Mouse (Mus musculus) urinary bladder, postnatal 14 days (tissue): ENCODE results near the gene Rybp.

Source experiments
- DNase-seq: peaks from one replicate; pipeline ENCODE4 v3.0.0; 2021; ENCODE audit warnings: low spot score

Gene Rybp

DNA sequence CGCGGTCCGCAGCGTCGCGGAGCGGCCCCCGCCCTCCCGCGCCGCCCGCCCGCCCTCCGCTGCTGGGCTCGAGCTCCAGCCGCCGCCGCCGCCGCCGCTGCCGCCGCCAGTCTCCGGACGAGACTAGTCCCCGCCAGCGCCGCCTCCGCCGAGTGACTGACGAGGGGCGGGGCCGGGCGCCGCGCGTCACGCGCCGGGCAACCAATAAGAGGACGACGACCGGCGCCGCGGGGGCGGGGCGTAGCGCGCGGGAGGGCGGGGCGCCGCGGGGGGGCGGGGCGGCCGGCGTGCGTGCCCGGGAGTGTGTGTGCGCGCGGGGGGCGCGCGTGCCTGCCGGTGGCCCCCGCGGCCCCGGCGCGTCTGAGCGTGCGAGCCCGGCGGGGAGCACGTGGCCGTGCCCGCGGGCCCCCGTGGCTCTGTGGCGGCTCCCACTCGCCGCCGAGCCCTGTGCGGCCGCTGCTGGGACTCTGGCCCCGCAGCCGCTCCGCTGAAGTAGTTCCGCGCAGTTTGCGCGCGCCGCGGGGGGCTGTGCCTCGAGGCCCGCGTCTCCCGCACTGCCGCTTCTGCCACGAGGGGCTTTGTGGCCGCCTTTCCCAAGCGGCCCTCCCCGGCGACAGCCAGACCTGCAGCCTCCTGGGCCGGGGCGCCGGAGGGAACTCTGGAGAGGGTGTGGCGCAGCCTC lies at the start of gene Rybp:
Gene Rybp (minus strand): TSS at position 152 of the 682 bp plus-strand sequence.
- DNase-seq, result peak; percentile 95

DNA sequence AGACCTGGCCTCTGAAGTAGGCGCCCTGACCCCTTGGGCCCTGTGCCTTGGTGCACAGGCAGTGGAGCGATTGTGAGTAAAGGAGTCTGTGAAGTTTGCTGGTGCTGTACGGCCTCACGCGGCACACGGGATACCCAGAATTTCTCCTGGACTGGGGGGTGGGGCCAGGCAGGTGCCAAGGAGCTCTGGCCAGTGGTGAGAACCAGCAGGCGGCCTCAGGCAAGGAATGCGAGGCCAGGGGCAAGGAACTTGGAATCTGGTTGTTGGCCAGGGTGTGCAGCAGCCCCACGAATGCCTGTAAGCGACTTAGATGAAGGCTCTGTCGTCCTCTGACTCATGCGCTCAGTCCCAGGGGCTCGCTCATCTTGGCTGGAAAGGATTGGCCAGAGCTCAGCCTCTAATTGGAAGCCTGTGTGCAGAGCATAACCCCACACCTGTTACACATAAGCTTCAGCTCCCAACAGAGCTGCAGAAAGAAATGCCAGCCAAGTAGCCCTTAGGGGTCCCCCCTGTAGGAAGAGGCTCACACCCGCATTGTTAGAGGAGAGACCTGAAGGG lies 49.4 kb upstream of the Rybp start:
- peak; percentile 16 for DNase-seq

DNA sequence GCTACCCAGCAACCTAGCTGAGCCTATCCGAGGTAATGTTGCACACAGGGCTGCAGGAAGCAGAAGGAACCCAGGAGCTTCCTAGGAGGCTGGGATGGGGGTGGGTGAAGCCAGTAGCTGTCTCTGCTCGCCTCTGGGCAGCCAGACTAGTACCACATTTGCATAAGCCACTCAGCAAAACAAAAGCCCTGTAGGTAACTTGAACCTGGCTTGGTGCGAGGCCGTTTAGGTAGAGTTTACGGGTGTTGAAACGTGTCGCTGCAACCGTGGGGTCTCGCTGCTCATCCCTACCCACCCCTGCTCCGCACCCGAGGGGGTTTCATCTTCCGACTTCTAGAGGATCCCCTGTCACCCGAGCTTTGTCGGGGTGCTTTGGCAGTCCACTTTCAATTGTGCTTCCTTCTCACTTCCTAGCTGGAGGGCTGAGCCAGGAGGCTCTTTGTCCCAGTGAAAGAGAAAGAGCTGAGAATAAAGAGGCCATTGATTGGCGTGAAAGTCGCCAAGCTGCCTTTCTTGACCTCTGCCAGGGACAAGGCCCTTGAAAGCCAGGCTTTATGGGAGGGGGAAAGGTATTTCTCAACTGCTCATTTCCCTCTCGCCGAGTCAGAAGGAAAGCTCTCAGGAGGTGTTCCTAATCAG lies 48.3 kb upstream of the Rybp start:
- DNase-seq, result no peak

DNA sequence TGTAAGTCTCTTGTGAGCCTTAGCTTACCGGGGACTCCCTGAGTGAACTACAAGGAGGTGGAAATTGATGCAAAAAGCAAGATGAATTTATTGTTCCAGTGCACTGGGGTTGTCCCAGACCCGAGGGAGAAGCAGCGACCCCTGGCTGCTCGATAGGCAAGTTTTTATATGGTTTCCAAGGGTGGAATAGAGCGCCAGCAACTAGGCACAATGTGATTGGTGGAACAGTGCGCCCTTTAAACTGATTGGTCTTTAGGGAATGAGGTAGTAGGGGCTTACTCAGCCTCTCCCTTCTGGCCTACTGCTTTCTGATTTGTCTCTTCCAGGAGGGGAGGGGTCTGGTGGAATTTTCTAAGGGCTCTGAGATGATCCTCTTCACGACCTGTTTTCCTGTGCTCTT lies 46.5 kb upstream of the Rybp start:
- no peak for DNase-seq

DNA sequence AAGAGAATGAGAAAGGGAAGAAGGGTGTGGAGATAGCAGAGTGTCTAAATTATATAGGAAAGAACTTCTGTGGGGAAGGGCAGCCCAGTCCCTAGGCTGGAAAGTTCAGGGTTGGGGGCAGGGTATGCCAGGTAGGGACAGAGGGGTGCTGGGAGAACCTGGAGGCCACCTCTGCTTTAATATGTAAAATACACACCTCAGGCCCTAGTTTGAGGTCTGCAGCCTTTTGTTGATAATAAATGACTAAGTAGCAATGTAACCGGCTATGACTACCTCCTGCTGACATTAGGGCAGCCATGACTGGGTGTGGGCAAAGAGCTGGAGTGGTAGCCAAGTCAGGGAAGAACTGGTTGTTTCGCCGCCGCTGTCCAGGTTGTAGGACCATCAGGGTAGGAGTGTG lies 45.2 kb upstream of the Rybp start:
- no peak for DNase-seq

DNA sequence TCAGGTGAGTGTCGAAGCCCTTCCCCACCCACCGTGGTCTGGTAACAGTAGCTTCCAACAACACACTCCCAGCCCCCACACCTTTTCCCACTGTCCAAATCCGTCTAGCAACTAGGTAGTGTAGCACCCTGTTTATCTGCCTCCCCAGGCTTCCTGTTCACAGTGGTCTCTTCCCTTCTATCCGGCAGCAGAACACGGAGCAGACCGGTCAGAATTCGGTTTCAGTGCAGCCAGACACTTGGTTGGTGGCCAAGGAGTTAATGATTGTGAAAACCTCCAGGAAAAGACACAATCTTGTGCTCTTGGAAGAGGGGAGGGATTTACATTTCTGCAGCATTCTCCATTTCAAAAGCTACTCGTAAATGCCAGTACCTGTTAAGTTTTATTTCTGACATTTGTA lies 44.3 kb upstream of the Rybp start:
- DNase-seq, result no peak

DNA sequence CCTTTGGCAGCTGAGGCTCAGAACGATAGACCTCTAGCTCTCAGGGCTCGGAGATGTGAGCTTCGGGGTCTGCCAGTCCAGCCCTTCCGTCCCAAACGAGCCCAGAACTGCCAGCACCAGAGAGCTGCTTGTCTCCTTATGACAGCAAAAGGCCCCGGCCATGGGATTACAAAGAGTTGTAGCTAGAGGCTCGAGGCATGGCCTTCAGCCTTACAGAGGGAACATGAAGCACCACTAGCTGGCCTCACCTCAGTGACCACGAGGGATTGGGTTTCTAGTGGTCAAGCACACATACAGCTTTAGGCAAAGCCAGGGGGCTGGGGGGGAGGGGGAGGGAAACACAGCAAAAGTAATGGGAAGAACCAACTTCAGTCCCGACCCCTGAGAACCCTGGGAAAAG lies 43.8 kb upstream of the Rybp start:
- no peak for DNase-seq

DNA sequence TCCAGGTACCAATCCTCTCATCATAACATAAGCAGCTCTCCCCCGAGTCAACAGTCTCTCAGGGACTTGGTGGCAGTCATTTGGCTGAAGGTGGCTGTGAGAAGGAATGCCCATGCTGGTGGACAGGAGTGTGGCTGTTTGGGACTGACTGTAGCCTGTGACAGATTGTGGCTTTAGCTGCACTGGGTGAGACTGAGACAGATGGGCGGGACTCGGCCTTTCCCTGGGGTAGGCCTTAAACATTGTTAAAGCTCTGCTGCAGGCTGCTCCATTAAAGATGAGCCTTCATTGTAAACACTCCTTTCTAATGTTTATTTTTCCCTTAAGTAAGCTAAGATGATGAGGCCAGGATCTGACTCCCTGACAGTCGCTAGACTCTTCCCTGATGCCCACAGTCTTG lies 42.3 kb upstream of the Rybp start:
- no peak for DNase-seq

DNA sequence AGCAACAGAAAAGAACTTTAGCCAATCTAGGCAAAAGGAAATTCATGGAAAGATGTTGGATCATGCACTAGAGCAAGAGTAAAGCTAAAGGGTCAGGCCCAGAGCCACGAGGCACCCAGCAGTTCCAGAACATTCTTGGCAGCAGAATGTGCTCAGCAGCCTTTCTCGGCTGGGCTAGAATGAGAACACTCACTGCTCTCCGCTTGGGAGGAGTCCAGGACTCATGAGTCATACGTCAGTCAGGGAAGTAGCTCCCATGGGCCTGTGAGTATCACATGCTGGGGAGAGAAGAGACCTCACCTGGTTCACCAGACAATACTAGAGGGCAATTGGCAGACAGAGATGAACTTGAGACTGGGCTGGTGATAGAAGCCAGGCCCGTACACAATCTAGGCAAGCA lies 39.8 kb upstream of the Rybp start:
- DNase-seq, result peak; percentile 93

DNA sequence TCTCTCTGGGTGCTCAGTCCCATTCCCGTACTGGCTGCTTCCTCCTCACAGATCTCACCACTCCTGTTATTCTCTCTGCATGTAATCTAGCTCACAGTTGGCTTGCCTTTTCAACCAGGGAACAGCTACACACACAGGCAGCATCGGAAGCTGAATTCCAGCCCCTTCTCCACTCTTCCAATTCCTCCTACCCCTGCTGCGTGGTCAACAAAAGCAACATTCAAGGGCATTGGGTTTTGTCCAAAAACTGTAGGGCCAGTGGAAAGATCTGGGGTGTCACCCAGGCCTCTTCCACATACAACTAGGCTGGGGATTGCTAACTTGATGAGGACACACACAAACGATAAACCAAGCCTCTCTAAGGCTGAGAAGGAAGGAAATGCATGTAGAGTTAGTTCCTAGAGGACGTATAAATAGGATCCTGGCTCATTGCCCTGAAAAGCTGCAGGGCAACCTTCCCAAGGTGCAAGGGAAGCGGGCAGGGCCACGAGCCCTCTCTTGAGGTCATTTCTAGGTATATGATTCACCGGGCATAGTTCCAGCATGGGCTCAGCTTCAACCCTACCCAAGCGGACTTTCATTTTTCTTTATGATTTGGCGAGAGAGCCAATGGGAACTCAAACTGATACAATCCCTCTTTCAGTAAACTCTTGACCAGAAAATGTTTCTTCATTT lies 36.6 kb upstream of the Rybp start:
- peak; percentile 52 for DNase-seq

DNA sequence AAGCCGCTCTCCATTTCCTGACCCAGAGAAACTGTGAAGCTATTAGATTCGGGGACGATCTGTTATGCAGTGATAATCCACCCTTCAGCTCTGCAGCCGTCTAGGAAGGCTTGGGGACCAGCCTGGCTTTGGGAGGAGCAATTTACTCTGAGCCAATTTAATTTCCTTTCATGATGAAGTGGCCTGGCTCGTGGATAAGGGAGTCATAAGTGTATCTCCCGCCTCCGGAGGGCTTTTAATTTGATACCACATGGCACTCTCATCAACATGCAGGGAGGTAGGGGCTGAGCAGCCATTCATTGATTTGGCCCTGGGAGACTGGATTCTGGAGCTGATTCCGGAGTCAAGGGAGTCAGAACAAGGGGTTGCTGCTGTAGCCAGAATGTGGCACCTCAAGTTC lies 35.3 kb upstream of the Rybp start:
- no peak for DNase-seq

DNA sequence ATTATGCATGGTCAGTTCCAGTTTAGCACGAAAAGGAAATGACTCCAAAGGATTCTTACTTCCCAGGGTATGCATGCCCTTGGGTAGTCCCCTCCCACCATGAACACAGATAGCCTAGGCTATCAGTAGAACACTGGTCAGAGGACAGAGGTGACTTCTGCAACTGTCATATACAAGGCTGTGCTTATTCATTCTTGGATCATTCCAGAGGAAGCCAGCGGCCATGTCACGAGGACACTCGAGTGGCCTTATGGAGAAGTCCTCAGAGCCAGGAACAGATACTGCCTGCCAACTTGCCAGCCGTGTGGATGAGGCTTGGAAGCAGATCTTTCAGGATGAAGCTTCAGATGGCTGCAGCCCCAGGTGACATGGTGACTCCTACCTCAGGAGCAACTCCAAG lies 34.9 kb upstream of the Rybp start:
- no peak for DNase-seq

DNA sequence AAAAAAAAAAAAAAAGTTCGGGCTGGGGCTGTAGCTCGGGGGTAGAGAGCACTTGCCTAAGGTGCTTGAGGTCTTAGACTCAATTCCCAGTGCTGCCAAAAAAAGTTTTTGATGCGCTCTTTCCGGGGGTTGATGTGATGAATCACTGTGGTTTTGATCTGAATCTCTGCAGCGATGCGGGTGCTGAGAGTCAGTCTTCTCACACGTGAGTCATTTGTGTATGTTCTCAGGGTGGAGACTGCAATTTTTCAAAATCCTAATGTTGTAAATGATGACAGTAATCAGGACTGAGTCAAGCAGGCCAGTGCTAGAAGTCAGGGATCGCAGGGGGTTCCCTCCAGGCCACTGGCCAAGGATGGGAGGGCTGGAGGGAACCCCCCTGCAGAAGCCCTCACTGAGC lies 26.9 kb upstream of the Rybp start:
- DNase-seq, result peak; percentile 27

DNA sequence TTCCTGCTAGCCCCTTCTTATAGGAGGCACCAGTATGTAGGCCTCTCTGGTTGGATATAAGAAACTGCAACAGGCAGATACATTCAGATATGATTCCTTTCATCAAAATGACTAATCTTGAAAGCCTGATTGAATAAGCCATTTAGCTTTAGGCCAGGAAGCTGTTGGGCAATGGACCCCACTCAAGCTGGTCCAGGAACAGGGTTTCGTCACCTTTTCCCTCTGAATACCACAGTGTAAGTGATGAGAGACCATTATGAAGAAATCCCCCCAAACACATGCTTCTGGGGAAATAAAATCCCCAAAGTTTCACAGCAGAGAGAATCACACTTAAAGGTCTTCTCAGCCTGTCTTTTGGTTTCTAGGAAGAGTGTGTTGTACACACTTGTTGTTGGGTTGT lies 23.9 kb upstream of the Rybp start:
- DNase-seq, result no peak

DNA sequence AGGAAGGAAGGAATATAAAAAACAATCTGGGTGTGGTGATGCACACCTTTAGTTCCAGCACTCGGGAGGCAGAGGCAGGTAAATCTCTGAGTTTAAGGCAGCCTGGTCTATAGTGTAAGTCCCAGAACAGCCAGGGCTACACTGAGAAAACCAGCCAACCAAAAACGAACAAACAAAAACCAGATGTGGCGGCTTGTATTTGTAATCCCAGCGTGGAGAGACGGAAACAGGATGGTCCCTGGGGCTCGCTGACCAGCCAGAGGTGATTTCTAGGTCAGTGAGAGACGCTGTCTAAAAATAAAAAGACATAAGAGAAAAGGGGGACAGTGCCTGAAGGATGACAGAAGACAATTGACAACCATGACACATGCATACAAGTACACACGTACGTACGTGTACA lies 17.5 kb upstream of the Rybp start:
- no peak for DNase-seq

DNA sequence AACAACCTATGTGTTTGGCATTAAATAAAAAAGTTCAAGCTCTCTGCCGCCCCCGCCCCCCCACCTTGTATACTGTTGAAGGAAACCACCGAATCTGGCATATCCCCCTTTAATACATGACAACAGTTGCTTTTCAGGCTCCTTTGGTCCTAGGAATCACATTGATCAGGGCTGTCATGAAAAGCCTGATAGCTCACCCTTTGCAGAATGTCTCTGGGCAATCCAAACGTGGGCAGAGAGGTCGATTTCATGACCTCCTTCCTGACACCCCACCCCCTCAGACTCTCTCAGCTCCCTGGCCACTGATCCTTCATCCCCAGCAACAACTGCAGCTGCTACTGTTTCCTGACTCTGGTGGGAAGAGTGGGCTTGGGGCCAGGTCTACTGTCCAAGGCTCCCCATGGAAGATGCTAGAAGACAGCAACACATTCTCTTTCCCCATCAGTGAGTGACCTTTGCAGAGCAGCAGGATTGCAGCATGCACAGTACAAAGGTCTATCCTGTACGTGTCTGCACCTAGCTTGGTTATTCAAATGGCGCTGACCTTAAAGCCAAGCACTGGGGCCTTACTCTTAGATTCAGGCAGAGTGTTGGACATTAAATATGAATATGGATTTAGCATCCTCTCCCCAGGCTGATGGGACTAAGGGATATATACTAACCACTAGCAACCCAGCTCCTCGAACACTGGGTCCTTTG lies 14.3 kb upstream of the Rybp start:
- no peak for DNase-seq

DNA sequence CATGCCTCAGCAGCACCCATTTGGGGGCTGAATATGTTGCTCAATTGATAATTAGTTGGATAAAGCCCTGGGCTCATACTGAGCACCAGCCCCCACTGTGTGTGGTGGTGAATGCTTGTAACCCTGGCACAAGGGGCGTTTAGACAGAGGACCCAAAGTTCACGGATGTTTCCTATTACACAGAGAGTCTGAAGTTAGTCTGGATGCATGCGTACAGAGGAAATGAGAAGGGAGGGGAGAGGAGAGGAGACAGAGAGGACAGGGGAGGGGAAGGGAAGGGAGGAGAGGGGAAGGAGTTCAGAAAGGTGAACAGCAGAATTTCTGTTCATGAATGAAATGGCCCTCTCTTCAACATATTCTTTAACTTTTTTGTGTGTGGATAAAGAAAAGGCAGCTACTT lies 13.5 kb upstream of the Rybp start:
- no peak for DNase-seq

DNA sequence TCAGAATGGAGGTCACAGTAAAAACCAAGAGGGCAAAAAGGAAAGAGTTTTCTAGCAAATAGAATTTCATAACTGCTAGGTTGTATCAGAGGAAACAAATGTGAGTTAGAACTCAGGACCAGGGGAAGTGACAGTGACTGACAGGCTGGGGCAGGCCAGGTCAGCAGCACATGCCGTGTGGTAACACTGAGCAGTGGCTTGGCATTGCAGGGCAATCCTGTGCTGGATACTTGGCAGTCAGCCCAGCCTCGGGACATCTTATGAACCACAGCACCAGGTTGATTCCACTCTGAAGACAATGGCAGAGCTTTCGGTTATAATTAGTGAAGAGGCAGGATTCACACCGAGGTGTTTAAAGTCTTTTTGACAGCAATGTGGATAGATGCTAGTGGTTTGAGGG lies 11.7 kb upstream of the Rybp start:
- peak; percentile 12 for DNase-seq

DNA sequence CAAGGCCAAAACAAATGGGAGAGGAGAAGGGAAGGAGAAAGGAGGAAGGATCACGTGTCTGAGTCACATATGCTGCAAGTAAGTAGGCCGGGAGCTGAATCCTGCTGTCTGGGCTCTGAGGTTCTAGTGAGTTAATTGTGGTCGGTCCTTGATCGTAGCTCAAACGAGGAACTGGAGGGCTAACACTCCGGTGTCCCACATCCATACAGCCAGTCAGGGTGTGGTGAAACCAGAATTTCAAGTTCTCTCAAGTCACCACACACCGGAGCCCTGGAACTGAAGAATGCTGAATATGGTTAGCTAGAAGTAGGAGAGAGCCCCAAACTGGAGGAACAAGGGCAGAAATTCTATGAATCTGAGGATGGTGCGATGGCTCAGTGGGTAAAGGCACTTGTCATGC lies 10.3 kb upstream of the Rybp start:
- peak; percentile 47 for DNase-seq

DNA sequence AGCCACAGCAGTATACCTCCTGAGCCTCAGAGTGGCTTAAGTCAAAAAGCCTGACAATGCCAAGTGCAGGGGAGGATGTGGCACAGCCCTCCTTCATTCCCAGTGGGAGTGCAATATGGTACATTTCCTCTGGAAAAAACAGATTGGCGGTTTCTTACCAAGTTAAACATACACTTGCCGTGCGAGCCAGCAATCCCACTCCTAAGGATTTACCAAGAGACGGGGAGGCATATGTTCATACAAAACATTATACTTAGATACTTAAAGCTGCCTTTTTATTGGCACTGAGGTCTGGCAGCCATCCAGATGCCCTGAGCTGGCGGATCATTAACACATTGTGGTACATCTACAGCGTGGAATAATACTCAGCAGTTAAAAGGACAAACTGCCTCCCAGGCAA lies 5.1 kb upstream of the Rybp start:
- no peak for DNase-seq

DNA sequence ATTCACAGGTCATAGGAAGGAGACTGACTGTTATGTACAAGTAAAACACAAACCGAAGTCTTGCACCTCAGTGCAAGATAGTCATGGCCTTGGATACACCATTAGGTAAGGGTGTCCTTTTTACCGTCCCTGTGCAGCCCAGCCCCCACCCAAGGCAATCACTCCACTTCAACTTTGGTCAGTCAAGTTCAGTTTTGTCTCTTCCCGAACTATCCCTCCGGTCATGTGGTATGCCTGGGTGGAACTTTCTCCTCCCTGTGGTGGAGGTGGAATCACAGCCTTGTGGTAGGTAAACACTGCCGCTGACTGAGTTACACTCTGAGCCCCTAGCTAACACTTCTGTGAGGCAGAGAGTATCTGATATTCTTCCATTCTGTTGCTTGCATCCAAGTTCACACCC lies 1.8 kb upstream of the Rybp start:
- DNase-seq, result no peak

DNA sequence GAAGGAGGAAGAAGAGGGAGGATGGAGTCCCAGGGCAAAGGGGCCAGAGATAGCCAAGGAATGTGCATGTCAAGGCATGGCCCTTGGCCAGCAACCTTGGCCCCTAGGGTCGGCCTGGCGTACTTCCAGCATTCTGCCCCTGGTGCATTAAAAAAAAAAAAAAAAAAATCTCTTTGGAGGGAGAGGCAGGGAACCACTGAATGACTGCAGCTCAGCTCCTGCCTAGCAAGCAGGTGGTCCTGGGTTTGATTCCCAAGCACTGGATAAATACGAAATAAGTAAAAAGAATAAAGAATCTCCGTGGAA lies 1.4 kb upstream of the Rybp start:
- peak; percentile 8 for DNase-seq
